Mouse (Mus musculus): ENCODE measurements around the gene Dph2.

Dph2 gene

GRCm38 (mm10) chr4:117908834-117909453, 17.1 kb upstream of the Dph2 start:
- DNase-seq (ENCODE audit: low spot score) = no peak

- no peak for DNase-seq (ENCODE audit: low spot score)
These were observed 14.4 kb upstream of the Dph2 start for GRCm38 (mm10) chr4:117906196-117906595.

DNA sequence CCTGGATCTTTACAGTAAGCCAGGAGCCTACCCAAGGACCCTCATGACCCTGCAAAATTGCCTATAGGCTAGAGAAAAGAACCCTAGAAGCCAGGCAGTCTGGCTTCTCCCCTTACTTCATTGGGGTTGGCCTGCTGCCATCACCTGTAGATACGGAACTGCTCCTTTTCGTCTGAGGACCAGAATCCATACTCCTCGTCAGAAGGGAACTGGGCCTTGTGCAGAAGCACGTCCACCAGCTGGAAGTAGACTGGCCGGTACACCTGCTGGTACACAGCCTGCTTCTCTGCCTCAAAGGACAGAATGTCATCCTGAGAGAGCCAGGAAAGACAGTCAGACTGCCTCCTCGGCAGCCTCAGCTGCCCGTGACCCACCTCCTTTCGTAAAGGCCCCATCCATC, 12.9 kb upstream of the Dph2 start:
- no peak for DNase-seq (ENCODE audit: low spot score)

- no peak for DNase-seq (ENCODE audit: low spot score)
These were observed 12.3 kb upstream of the Dph2 start for GRCm38 (mm10) chr4:117904094-117904493.

GRCm38 (mm10) chr4:117898111-117898510, 6.3 kb upstream of the Dph2 start:
- DNase-seq (ENCODE audit: low spot score) = no peak

GRCm38 (mm10) chr4:117896031-117896430, 4.2 kb upstream of the Dph2 start:
- DNase-seq (ENCODE audit: low spot score) = no peak

GRCm38 (mm10) chr4:117895339-117895738, 3.5 kb upstream of the Dph2 start:
- no peak for DNase-seq (ENCODE audit: low spot score)

GRCm38 (mm10) chr4:117894601-117895000, 2.8 kb upstream of the Dph2 start:
- DNase-seq (ENCODE audit: low spot score) = no peak

GRCm38 (mm10) chr4:117893376-117893775, 1.5 kb upstream of the Dph2 start:
- peak; percentile 60 for DNase-seq (ENCODE audit: low spot score)

- DNase-seq (ENCODE audit: low spot score) = no peak
These were observed 1.1 kb downstream of the Dph2 start for GRCm38 (mm10) chr4:117890750-117891149.

GRCm38 (mm10) chr4:117890031-117890430, 1.8 kb downstream of the Dph2 start:
- no peak for DNase-seq (ENCODE audit: low spot score)

GRCm38 (mm10) chr4:117889471-117889870, 2.4 kb downstream of the Dph2 start:
- DNase-seq (ENCODE audit: low spot score) = no peak

- no peak for DNase-seq (ENCODE audit: low spot score)
These were observed 3.9 kb downstream of the Dph2 start for GRCm38 (mm10) chr4:117887920-117888319.

GRCm38 (mm10) chr4:117887133-117887532, 4.7 kb downstream of the Dph2 start, which contains the start of gene Atp6v0b:
TSS of gene Atp6v0b (minus strand) at chr4:117887333.
- peak; percentile 95 for DNase-seq (ENCODE audit: low spot score)

- no peak for DNase-seq (ENCODE audit: low spot score)
These were observed 5.2 kb downstream of the Dph2 start for GRCm38 (mm10) chr4:117886644-117887043.

GRCm38 (mm10) chr4:117885994-117886393, 5.8 kb downstream of the Dph2 start:
- DNase-seq (ENCODE audit: low spot score) = no peak

GRCm38 (mm10) chr4:117885093-117885492, 6.7 kb downstream of the Dph2 start:
- no peak for DNase-seq (ENCODE audit: low spot score)

DNA sequence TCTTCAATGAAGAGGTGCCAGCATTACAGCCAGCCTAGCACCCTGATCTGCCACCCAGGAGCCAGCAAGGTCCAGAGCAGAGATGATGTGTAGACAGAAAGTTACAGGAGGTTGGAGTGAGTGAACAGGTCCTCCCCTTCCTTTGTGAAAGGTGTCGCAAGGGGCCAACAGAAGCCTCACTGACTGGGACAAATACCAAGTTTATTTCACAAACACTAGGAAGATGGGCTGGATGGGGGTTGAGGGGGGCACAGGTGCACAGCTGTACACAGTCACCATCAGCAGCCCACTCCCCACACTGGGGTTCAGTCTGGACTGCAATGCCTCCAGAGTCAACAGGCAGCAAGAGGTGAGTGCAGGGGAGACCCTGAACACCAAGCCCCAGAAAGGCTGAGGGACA, 7.7 kb downstream of the Dph2 start:
- no peak for DNase-seq (ENCODE audit: low spot score)

DNA sequence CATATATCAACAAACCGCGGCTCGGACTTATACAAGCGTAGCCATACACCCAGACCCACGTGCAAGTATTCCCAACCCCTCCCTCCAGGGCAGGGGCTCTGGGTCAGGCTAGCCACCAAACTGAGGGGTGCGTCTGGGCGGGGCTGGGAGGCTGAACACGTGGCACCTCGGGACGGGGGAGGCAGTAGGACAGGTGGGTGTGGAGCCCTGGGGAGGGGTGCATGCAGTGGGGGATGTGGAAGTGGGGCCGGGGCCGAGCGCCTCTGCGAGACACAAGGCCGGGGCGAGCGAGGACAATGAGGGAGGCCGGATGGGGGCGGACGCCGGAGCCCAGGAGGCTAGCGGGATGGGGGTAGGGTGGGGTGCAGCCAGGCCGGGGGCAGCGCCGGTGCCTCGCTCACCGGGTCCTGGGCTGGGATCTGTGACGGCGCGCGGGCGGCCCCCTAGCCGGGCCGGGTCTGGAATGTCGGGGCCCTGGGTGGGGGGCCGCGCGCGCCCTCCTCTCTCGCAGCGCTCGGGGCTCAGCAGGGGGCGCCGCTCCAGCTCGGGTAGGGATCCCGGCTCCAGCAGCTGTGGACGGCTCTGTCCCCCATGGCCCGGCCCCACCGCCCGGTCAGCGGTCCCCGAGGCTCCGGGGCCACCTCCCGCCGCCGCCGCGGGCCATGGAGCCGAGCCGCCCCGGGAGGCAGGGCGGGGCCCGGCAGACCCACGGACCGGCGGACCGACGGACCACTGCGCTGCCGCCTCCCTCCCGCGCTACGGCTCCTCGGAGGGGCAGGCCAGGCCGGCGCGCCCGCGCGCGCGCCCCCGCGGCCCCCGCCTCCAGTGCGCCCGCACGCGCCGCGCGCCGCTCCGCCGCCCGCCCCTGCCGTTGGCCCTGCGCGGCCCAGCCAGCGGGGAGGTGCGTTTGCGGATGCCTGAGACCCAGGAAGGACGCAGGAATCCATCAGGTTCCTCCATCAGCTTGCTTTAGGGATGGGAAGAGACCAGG, 8.8 kb downstream of the Dph2 start, which contains the start of gene B4galt2:
Gene B4galt2, minus strand, starts transcription at position 787 of the 991 bp plus-strand sequence.
- peak; percentile 53 for DNase-seq (ENCODE audit: low spot score)

GRCm38 (mm10) chr4:117878703-117879102, 13.1 kb downstream of the Dph2 start:
- DNase-seq (ENCODE audit: low spot score) = no peak

GRCm38 (mm10) chr4:117878301-117878700, 13.5 kb downstream of the Dph2 start:
- no peak for DNase-seq (ENCODE audit: low spot score)

DNA sequence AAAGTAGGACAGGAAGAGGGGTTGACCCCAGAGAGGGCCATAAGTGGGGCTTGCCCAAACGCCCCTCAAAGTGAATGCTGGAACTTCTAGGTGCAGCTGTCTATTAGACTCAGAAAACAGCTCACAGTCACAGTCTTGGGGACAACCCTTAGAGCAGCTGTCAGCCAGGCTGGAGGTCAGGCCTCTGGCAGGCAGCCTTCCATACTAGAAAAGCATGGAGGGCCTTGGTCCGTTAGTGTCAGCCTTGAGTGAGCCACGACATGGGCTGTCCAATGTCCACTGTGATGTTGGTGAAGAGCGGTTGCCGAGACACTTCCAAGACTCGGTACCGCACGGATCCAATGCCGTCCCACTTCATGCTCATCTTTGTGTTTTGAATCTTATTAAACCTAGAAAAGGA, 18.2 kb downstream of the Dph2 start:
- no peak for DNase-seq (ENCODE audit: low spot score)

DNA sequence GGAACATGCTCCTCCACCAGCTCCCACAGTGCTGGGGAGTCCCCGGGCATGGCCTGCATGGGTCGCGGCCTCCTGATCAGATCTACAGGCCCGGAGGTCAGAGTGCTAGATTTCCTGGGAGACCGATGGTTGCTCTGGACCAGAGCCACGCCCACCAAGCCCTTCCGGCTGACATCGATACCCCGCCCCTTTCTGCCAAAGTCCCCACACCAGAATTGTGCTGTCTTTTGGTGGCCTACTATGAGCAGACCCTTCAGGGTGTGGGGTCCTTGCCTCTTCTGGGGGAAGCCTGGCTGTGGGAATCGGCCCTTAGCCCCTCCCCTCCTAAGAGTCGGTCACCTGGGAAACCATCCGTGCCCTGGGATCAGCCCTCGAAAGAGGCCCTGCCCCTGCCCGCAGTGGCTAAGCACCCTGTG, 19.4 kb downstream of the Dph2 start, which contains the start of gene Ccdc24:
Gene Ccdc24, minus strand, starts transcription at position 87 of the 416 bp plus-strand sequence.
- no peak for DNase-seq (ENCODE audit: low spot score)
